Mouse (Mus musculus) heart, embryonic 16.5 days (tissue): ENCODE measurements around the gene Gon7. TPM values are rescaled to one million over a fixed set of nuclear protein-coding genes. Genes with fewer than 3 reads are reported as not detected.
A peak's percentile ranks its signal among the peaks of the same experiment; 100 is the strongest.

Experiments
- ATAC-seq: fragments of 200-750 bp; cut with Nextera tagmentation; replicated peaks from 2 replicates; pipeline ENCODE4 v1.8.0; 2017; ENCODE audit warnings: moderate number of reproducible peaks; ENCODE audit not compliant: insufficient read depth, low FRiP score; ENCODE audit errors: extremely low read depth
- H3K27ac ChIP-seq: fragments of 300-500 bp; sonication (generic); 2 replicates; pipeline ENCODE4 v1.5.1; 2014; ENCODE audit warnings: mild to moderate bottlenecking, low read length, control low read depth, moderate library complexity
- H3K27me3 ChIP-seq: fragments of 300-500 bp; sonication (generic); 2 replicates; pipeline ENCODE4 v1.6.1; 2014; ENCODE audit warnings: low read length, mixed read lengths; ENCODE audit not compliant: control insufficient read depth, insufficient read depth
- H3K36me3 ChIP-seq: fragments of 300-500 bp; sonication (generic); 2 replicates; pipeline ENCODE4 v1.6.1; 2014; ENCODE audit not compliant: control insufficient read depth, insufficient read depth
- H3K4me1 ChIP-seq: fragments of 300-500 bp; sonication (generic); 2 replicates; pipeline ENCODE4 v1.6.1; 2014; ENCODE audit warnings: low read length, mixed read lengths; ENCODE audit not compliant: control insufficient read depth, insufficient read depth
- H3K4me2 ChIP-seq: fragments of 300-500 bp; sonication (generic); 2 replicates; pipeline ENCODE4 v1.6.1; 2014; ENCODE audit warnings: low read depth, mild to moderate bottlenecking, control low read depth, low read length
- H3K4me3 ChIP-seq: fragments of 300-500 bp; sonication (generic); 2 replicates; pipeline ENCODE4 v1.5.1; 2014; ENCODE audit warnings: mild to moderate bottlenecking, control low read depth, low read length
- H3K9ac ChIP-seq: fragments of 300-500 bp; sonication (generic); 2 replicates; pipeline ENCODE4 v1.6.1; 2014; ENCODE audit warnings: low read length, control low read depth
- H3K9me3 ChIP-seq: fragments of 300-500 bp; sonication (generic); replicated peaks from 2 replicates; pipeline ENCODE4 v1.6.1; 2016; ENCODE audit warnings: low read length; ENCODE audit not compliant: control insufficient read depth
- WGBS: fragments of 180-500 bp; shearing (Covaris S2); extraction: QIAGEN DNeasy Blood & Tissue Kit; methylation state at CpG from one replicate; pipeline ENCODE4 v1.1.7; 2014; 5-methylcytosine and 5-hydroxymethylcytosine counted together
- polyA plus RNA-seq: library from polyadenylated mRNA; unstranded; fragments of >200 nt; fragmentation: Nextera tagmentation; extraction: Ambion mirVana; gene quantifications from 2 replicates; pipeline ENCODE4 v1.2.1, GENCODE M21; 2015

Gon7 gene
- polyA plus RNA-seq, 1 experiment from 2014 or later: 27.2 TPM

GRCm38 (mm10) chr12:102730798-102731619 lies 26.6 kb downstream of the Gon7 start:
- peaks cover 11% of the 10 kb centered on the region; the same call in 1 of the 2 replicates for H3K4me1 ChIP-seq
- no peak overlapping the region for H3K9ac ChIP-seq
- no peaks in the 10 kb centered on the region for H3K36me3 ChIP-seq
- no peak overlapping the region for H3K27ac ChIP-seq
- 40% methylated on average over 16 of the region's 16 CpGs for WGBS
- H3K4me3 ChIP-seq: no peak overlapping the region
- H3K27me3 ChIP-seq: no peaks in the 10 kb centered on the region
- ATAC-seq: no peak
- H3K4me2 ChIP-seq: peak overlapping the region; percentile 52
- no peaks in the 10 kb centered on the region for H3K9me3 ChIP-seq

- Histone ChIP-seq H3K4me3 (no peak overlapping the region), H3K9me3 (no peaks in the 10 kb centered on the region), H3K27me3 (no peaks in the 10 kb centered on the region), H3K9ac (no peak overlapping the region), H3K36me3 (no peaks in the 10 kb centered on the region), H3K4me1 (peaks cover 11% of the 10 kb centered on the region; the same call in 1 of the 2 replicates), H3K4me2 (peak overlapping the region; percentile 52), H3K27ac (no peak overlapping the region)
- WGBS: 38% methylated on average over 26 of the region's 26 CpGs
- ATAC-seq: peak; percentile 83
Measured at GRCm38 (mm10) chr12:102729855-102730797, 27.5 kb downstream of the Gon7 start.

GRCm38 (mm10) chr12:102725761-102726175 lies 31.8 kb downstream of the Gon7 start:
- H3K4me2 ChIP-seq: no peak overlapping the region
- H3K36me3 ChIP-seq: no peaks in the 10 kb centered on the region
- peaks cover 9% of the 10 kb centered on the region; the same call in 1 of the 2 replicates for H3K4me1 ChIP-seq
- H3K27ac ChIP-seq: no peak overlapping the region
- no peak overlapping the region for H3K9ac ChIP-seq
- WGBS: 68% methylated on average over 7 of the region's 7 CpGs
- ATAC-seq: no peak
- no peak overlapping the region for H3K4me3 ChIP-seq
- H3K9me3 ChIP-seq: no peaks in the 10 kb centered on the region
- no peaks in the 10 kb centered on the region for H3K27me3 ChIP-seq

- ATAC-seq: no peak
- H3K4me2 ChIP-seq: no peak overlapping the region
- no peaks in the 10 kb centered on the region for H3K36me3 ChIP-seq
- no peak overlapping the region for H3K27ac ChIP-seq
- peaks cover 4% of the 10 kb centered on the region; the same call in 1 of the 2 replicates for H3K4me1 ChIP-seq
- no peaks in the 10 kb centered on the region for H3K27me3 ChIP-seq
- H3K9me3 ChIP-seq: no peaks in the 10 kb centered on the region
- WGBS: 89% methylated on average over 6 of the region's 6 CpGs
- H3K9ac ChIP-seq: no peak overlapping the region
- H3K4me3 ChIP-seq: no peak overlapping the region
Measured at GRCm38 (mm10) chr12:102725146-102725545, 32.5 kb downstream of the Gon7 start.

- Histone ChIP-seq H3K4me3 (no peak overlapping the region), H3K9ac (no peak overlapping the region), H3K27me3 (no peaks in the 10 kb centered on the region), H3K4me1 (0 out of 2 replicates have a peak, but pooled peaks cover 2% of the 10 kb centered on the region), H3K36me3 (no peaks in the 10 kb centered on the region), H3K9me3 (no peaks in the 10 kb centered on the region), H3K4me2 (peak overlapping the region; percentile 6; the same call in 1 of the 2 replicates), H3K27ac (no peak overlapping the region)
- 39% methylated on average over 6 of the region's 6 CpGs for WGBS
- ATAC-seq: no peak
Measured at GRCm38 (mm10) chr12:102723861-102724260, 33.7 kb downstream of the Gon7 start.

- 0 out of 2 replicates have a peak, but pooled peaks cover 2% of the 10 kb centered on the region for H3K4me1 ChIP-seq
- H3K9ac ChIP-seq: no peak overlapping the region
- no peaks in the 10 kb centered on the region for H3K36me3 ChIP-seq
- H3K27me3 ChIP-seq: no peaks in the 10 kb centered on the region
- H3K27ac ChIP-seq: no peak overlapping the region
- no peak for ATAC-seq
- H3K9me3 ChIP-seq: no peaks in the 10 kb centered on the region
- WGBS: 84% methylated on average over 8 of the region's 8 CpGs
- H3K4me2 ChIP-seq: no peak overlapping the region
- no peak overlapping the region for H3K4me3 ChIP-seq
Measured at GRCm38 (mm10) chr12:102722966-102723365, 34.6 kb downstream of the Gon7 start.

GRCm38 (mm10) chr12:102722451-102722850 lies 35.2 kb downstream of the Gon7 start:
- no peak overlapping the region for H3K27ac ChIP-seq
- no peaks in the 10 kb centered on the region for H3K27me3 ChIP-seq
- no peaks in the 10 kb centered on the region for H3K9me3 ChIP-seq
- peak; percentile 33; the same call in 1 of the 2 replicates for ATAC-seq
- H3K36me3 ChIP-seq: no peaks in the 10 kb centered on the region
- 0 out of 2 replicates have a peak, but pooled peaks cover 2% of the 10 kb centered on the region for H3K4me1 ChIP-seq
- no peak overlapping the region for H3K9ac ChIP-seq
- H3K4me3 ChIP-seq: no peak overlapping the region
- WGBS: 57% methylated on average over 11 of the region's 11 CpGs
- no peak overlapping the region for H3K4me2 ChIP-seq

GRCm38 (mm10) chr12:102719552-102720315 lies 37.9 kb downstream of the Gon7 start:
- peak; percentile 53; the same call in 1 of the 2 replicates for ATAC-seq
- Histone ChIP-seq H3K4me1 (0 out of 2 replicates have a peak, but pooled peaks cover 2% of the 10 kb centered on the region), H3K4me2 (peak overlapping the region; percentile 36; the same call in 1 of the 2 replicates), H3K36me3 (no peaks in the 10 kb centered on the region), H3K27me3 (no peaks in the 10 kb centered on the region), H3K9ac (no peak overlapping the region), H3K9me3 (no peaks in the 10 kb centered on the region), H3K27ac (no peak overlapping the region), H3K4me3 (no peak overlapping the region)
- WGBS: 27% methylated on average over 13 of the region's 13 CpGs
